Mouse (Mus musculus) heart, adult 2 months (tissue): ENCODE results near the gene Pcbp4. TPM values are rescaled to one million over a fixed set of nuclear protein-coding genes. Genes with fewer than 3 reads are reported as not detected.

Source experiments
- DNase-seq, 2 experiments: peaks; one replicate each; pipeline ENCODE4 v3.0.0; 2021
- H3K27ac ChIP-seq: fragments of 200-600 bp; 2 replicates; pipeline ENCODE4 v1.8.1; 2022
- H3K27me3 ChIP-seq: fragments of 200-500 bp; 2 replicates; pipeline ENCODE4 v1.6.1; 2012; ENCODE audit warnings: mild to moderate bottlenecking, low read length, inconsistent platforms, mixed read lengths; ENCODE audit not compliant: control insufficient read depth, insufficient read depth
- H3K36me3 ChIP-seq: fragments of 200-500 bp; 2 replicates; pipeline ENCODE4 v1.6.1; 2012; ENCODE audit warnings: low read length, inconsistent platforms; ENCODE audit not compliant: control insufficient read depth, insufficient read depth
- H3K4me1 ChIP-seq: fragments of 200-500 bp; 2 replicates; pipeline ENCODE4 v1.6.1; 2011; ENCODE audit warnings: low read length; ENCODE audit not compliant: control insufficient read depth, insufficient read depth
- H3K4me3 ChIP-seq: fragments of 200-600 bp; 2 replicates; pipeline ENCODE4 v1.8.1; 2022
- H3K79me2 ChIP-seq: fragments of 200-500 bp; replicated peaks from 2 replicates; pipeline ENCODE4 v1.6.1; 2012; ENCODE audit warnings: mild to moderate bottlenecking, inconsistent platforms, low read length, moderate library complexity, mixed read lengths; ENCODE audit not compliant: control insufficient read depth, insufficient read depth
- H3K9ac ChIP-seq: fragments of 200-500 bp; 2 replicates; pipeline ENCODE4 v1.6.1; 2012; ENCODE audit warnings: low read depth, mild to moderate bottlenecking, control low read depth, inconsistent platforms, low read length, mixed read lengths
- CTCF ChIP-seq: fragments of 200-600 bp; IDR thresholded peaks from 2 replicates; pipeline ENCODE4 v1.8.1; 2022; ENCODE audit warnings: antibody characterized with exemption, mild to moderate bottlenecking, moderate library complexity
- EP300 ChIP-seq: fragments of 200-500 bp; IDR thresholded peaks from 2 replicates; pipeline ENCODE4 v1.6.1; 2011; ENCODE audit warnings: low read depth, low read length, control low read depth; ENCODE audit not compliant: insufficient read depth
- POLR2A ChIP-seq: fragments of 200-500 bp; IDR thresholded peaks from 2 replicates; pipeline ENCODE4 v1.6.1; 2011; ENCODE audit warnings: mild to moderate bottlenecking, low read depth, low read length, control low read depth; ENCODE audit not compliant: insufficient read depth
- WGBS: fragments of 180-500 bp; shearing (Covaris S2); methylation state at CpG from one replicate; pipeline ENCODE4 v1.1.7; 2018; 5-methylcytosine and 5-hydroxymethylcytosine counted together
- intact Hi-C: fragments of 180-260 bp; cut with DNase I; formaldehyde crosslinking; loops from one replicate; pipeline ENCODE4 v1.15.1; 2025
- polyA plus RNA-seq: library from polyadenylated mRNA; depleted of rRNA; stranded (reverse); fragments of >200 nt; gene quantifications from 2 replicates; pipeline ENCODE4 v1.2.3, GENCODE M21; 2012
- total RNA-seq, 2 experiments: library from RNA; stranded (reverse); gene quantifications; 2 replicates each; pipeline ENCODE4 v1.2.3; 2021

Pcbp4 gene
- total and polyA plus RNA-seq, 3 experiments, result 70.0 to 92.8 (median 74.6) TPM

DNA sequence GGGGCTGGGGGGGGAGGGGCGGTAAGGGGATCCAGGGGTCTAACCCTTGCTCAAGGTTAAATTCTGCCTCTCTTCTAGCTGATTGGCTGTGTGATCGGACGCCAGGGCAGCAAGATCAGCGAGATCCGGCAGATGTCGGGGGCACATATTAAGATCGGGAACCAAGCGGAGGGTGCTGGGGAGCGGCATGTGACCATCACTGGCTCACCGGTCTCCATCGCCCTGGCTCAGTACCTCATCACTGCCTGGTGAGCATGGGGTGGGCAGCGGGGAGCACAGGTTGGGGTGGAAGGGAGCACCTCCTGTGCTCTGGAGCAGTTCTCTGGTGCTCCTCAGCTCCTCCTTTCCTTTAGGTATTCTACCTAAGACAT lies 9.3 kb downstream of the Pcbp4 start:
- 96% methylated on average over 12 of the region's 12 CpGs for WGBS
- Histone ChIP-seq H3K27ac (no peak overlapping the region), H3K9ac (no peak overlapping the region), H3K4me3 (no peak overlapping the region), H3K36me3 (no peaks in the 10 kb centered on the region), H3K79me2 (0 out of 2 replicates have a peak, but pooled peaks cover 2% of the 10 kb centered on the region), H3K4me1 (peaks cover 3% of the 10 kb centered on the region; the same call in 1 of the 2 replicates), H3K27me3 (no peaks in the 10 kb centered on the region)
- DNase-seq, result no peak
- TF ChIP-seq CTCF (no peak), POLR2A (no peak), EP300 (no peak)
- intact Hi-C loops, result no loop called here

DNA sequence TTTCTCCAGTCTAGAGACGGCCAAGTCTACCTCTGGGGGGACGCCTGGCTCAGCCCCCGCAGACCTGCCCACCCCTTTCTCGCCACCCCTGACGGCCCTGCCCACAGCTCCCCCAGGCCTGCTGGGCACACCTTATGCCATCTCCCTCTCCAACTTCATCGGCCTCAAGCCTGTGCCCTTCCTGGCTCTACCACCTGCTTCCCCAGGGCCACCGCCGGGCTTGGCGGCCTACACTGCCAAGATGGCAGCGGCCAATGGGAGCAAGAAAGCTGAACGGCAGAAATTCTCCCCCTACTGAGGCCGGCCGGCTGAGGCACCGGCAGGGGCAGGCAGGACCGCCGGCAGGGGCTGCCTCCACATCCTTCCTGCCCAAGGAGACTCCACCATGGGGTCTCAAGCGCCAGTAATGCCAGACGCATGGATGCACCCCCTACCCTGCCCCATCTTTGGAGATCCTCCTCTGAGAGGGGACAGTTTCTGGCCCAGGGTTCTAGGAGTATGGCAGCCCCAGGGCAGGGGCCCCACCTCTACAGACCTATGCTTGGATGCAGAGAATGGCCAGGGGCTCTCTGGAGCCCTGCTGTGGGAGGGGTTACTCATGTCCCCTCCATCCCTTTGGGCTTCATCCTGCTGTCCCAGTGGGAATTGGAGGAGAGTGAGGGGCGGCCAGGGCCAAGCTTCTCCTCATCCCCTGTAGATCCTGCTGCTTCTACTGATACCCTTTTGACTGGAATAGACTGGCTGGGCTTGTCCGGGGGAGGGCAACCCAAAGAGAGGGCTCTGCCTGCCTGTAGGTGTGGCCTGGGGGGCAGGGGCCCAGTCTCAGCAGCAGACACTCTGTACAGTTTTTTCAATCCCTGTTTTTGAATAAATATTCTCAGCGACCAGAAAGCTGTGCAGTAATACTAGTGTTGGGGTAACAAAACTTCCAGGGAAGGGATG lies 10.3 kb downstream of the Pcbp4 start:
- Histone ChIP-seq H3K27ac (no peak overlapping the region), H3K9ac (no peak overlapping the region), H3K4me1 (peaks cover under 1% of the 10 kb centered on the region; the same call in 1 of the 2 replicates), H3K79me2 (0 out of 2 replicates have a peak, but pooled peaks cover 2% of the 10 kb centered on the region), H3K4me3 (no peak overlapping the region), H3K27me3 (no peaks in the 10 kb centered on the region), H3K36me3 (no peaks in the 10 kb centered on the region)
- TF ChIP-seq POLR2A, result no peak
- TF ChIP-seq CTCF, result no peak
- intact Hi-C loops, result no loop called here
- WGBS, result 91% methylated on average over 21 of the region's 21 CpGs
- DNase-seq, result no peak

DNA sequence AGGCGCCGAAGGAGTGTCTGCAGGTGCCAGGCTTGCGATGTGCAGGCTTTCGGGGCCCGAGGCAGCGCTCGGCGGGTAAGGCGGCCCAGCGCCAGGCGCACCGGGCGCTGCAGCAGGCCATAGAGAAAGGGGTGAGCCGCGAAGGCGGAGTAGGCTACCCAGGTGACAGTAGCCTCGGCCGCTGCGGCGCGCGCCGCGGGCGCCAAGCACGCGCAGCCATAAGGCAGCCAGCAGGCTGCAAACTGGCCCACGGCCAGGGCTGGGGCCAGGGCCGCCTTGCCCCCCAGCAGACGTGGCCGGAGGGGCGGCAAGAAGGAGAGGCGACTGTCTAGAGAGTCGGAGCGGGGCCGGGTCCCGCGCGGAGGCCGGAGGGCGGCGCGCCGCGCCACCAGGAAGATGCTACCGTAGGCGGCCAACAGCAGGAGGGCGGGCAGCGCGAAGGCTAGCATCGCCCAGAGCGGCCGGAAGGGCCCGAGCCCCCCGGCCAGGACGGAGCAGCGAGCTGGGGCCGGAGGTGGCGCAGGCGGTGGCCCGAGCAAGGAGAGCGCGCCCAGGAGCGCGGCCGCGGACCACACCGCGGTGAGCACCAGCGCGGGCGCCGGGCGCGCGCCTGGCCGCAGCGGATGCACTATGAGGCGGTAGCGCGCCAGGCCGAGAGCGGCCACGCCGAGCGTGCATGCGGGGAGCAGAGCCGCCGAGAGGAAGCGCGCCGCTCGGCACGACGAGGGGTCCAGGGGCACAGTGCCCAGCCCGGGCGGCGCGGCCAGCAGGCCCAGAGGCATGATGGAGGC lies 11.9 kb downstream of the Pcbp4 start:
- DNase-seq, result peak; percentile 75 to 78
- WGBS, result 4% methylated on average over 99 of the region's 99 CpGs
- Histone ChIP-seq H3K27ac (peak overlapping the region; percentile 49), H3K27me3 (no peaks in the 10 kb centered on the region), H3K36me3 (no peaks in the 10 kb centered on the region), H3K4me1 (no peaks in the 10 kb centered on the region), H3K9ac (peak overlapping the region; percentile 70), H3K79me2 (0 out of 2 replicates have a peak, but pooled peaks cover under 1% of the 10 kb centered on the region), H3K4me3 (peak overlapping the region; percentile 61)
- TF ChIP-seq POLR2A (no peak), CTCF (no peak), EP300 (no peak)
- intact Hi-C loops, result no loop called here

DNA sequence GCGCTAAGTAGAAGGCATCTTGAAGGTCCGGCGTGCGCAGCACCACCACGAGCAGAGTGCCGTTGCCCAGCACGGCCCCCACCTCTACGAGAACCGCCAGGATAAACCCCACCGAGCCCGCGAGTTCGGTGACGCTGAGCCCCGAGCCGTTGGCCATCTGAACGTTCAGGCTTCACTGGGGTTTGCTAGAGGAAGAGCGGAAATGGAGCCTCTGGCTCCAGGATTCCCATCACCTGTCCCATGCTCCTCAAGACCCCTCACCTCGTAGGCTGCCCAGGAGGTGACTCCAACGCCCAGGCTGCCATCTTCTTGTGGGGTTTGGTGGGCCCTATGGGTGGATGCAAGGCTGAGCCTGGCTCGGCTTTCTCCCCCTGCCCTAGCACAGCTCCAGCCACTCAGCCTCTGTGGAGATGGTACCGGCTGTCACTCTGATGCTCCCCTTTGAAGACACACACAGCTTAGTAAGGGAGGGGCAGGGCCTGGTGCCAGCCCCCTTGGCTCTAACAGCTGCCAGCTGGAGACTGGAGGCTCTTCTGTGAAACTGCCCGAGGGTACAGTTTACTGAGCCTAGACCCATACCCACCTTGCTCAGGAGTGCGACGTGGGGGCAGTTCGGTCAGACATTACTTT lies 12.6 kb downstream of the Pcbp4 start, which contains the start of gene Gpr62:
Gpr62 (minus strand) TSS at position 368 of the 630 bp plus-strand sequence.
- Histone ChIP-seq H3K27me3 (no peaks in the 10 kb centered on the region), H3K4me1 (no peaks in the 10 kb centered on the region), H3K9ac (peak within 1 kb of the TSS; percentile 70), H3K4me3 (peak within 1 kb of the TSS; percentile 61), H3K27ac (peak within 1 kb of the TSS; percentile 49), H3K79me2 (no peaks in the 10 kb centered on the region), H3K36me3 (no peaks in the 10 kb centered on the region)
- WGBS, result 30% methylated on average over 26 of the region's 26 CpGs
- TF ChIP-seq POLR2A (no peak), CTCF (no peak)
- no peak for DNase-seq
- intact Hi-C loops, result no loop called here

DNA sequence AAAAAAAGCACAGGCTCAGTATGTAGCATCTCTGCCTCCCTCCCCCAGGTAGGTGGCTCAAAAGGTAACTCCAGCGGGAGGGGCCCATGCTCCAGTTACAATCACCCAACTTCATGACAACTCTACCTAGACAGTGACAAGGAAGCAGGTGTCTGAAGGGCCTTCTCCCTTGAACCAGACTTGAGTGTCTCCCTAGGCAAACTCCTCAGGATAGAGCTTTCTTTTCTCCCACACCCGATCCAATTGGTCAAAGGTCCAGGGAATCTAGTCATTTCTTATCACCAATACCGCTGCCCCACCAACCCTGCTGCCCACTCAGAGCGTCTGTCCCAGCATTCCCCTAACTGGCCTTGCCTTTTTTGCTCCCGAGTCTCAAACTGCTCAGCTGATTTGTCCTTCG lies 13.6 kb downstream of the Pcbp4 start:
- no peak overlapping the region for H3K4me3 ChIP-seq
- no peaks in the 10 kb centered on the region; the same call in 1 of the 2 replicates for H3K4me1 ChIP-seq
- no peak overlapping the region for H3K27ac ChIP-seq
- no peak for TF ChIP-seq EP300
- TF ChIP-seq CTCF, result no peak
- no peaks in the 10 kb centered on the region for H3K27me3 ChIP-seq
- H3K79me2 ChIP-seq, result no peaks in the 10 kb centered on the region
- WGBS, result 80% methylated on average over 6 of the region's 6 CpGs
- DNase-seq, result no peak
- H3K9ac ChIP-seq, result no peak overlapping the region
- intact Hi-C loops, result no loop called here
- H3K36me3 ChIP-seq, result no peaks in the 10 kb centered on the region
